Mouse (Mus musculus) intestine, postnatal 0 days (tissue): ENCODE results near the gene Rab44. TPM values are rescaled to one million over a fixed set of nuclear protein-coding genes. Genes with fewer than 3 reads are reported as not detected.
A peak's percentile ranks its signal among the peaks of the same experiment; 100 is the strongest.

Experiments
- ATAC-seq: fragments of 200-750 bp; cut with Nextera tagmentation; 2 replicates; pipeline ENCODE4 v1.8.0; 2017; ENCODE audit warnings: mild to moderate bottlenecking, moderate TSS enrichment, moderate library complexity
- H3K27ac ChIP-seq: fragments of 300-500 bp; sonication (generic); 2 replicates; pipeline ENCODE4 v1.5.1; 2014; ENCODE audit warnings: mild to moderate bottlenecking, low read depth, low read length, moderate library complexity
- H3K27me3 ChIP-seq: fragments of 300-500 bp; sonication (generic); replicated peaks from 2 replicates; pipeline ENCODE4 v1.6.1; 2014; ENCODE audit warnings: low read length, mixed read lengths; ENCODE audit not compliant: control insufficient read depth, insufficient read depth
- H3K36me3 ChIP-seq: fragments of 300-500 bp; sonication (generic); 2 replicates; pipeline ENCODE4 v1.6.1; 2014; ENCODE audit warnings: mild to moderate bottlenecking, moderate library complexity; ENCODE audit not compliant: control insufficient read depth, insufficient read depth
- H3K4me1 ChIP-seq: fragments of 300-500 bp; sonication (generic); replicated peaks from 2 replicates; pipeline ENCODE4 v1.6.1; 2014; ENCODE audit warnings: antibody characterized with exemption, low read length, mixed read lengths; ENCODE audit not compliant: control insufficient read depth, insufficient read depth
- H3K4me2 ChIP-seq: fragments of 300-500 bp; sonication (generic); replicated peaks from 2 replicates; pipeline ENCODE4 v1.6.1; 2014; ENCODE audit warnings: low read depth, mild to moderate bottlenecking, moderate library complexity
- H3K4me3 ChIP-seq: fragments of 300-500 bp; sonication (generic); 2 replicates; pipeline ENCODE4 v1.5.1; 2014; ENCODE audit warnings: low read depth, low read length
- H3K9ac ChIP-seq: fragments of 300-500 bp; sonication (generic); 2 replicates; pipeline ENCODE4 v1.6.1; 2014; ENCODE audit warnings: mild to moderate bottlenecking, low read depth, low read length
- H3K9me3 ChIP-seq: fragments of 300-500 bp; sonication (generic); 2 replicates; pipeline ENCODE4 v1.6.1; 2016; ENCODE audit warnings: mixed run types; ENCODE audit not compliant: control insufficient read depth
- CTCF ChIP-seq: sonication (generic); IDR thresholded peaks from 2 replicates; pipeline ENCODE4 v1.5.1; 2016; ENCODE audit warnings: low read depth, mild to moderate bottlenecking, control low read depth, antibody characterized with exemption, moderate library complexity
- WGBS: fragments of 180-500 bp; shearing (Covaris S2); extraction: QIAGEN DNeasy Blood & Tissue Kit; methylation state at CpG from one replicate; pipeline ENCODE4 v1.1.7; 2014; 5-methylcytosine and 5-hydroxymethylcytosine counted together
- polyA plus RNA-seq: library from polyadenylated mRNA; unstranded; fragments of >200 nt; fragmentation: Nextera tagmentation; extraction: Ambion mirVana; gene quantifications from 2 replicates; pipeline ENCODE4 v1.2.1, GENCODE M21; 2015

The Rab44 gene
- polyA plus RNA-seq, 1 experiment from 2014 or later, result 0.20 TPM

DNA sequence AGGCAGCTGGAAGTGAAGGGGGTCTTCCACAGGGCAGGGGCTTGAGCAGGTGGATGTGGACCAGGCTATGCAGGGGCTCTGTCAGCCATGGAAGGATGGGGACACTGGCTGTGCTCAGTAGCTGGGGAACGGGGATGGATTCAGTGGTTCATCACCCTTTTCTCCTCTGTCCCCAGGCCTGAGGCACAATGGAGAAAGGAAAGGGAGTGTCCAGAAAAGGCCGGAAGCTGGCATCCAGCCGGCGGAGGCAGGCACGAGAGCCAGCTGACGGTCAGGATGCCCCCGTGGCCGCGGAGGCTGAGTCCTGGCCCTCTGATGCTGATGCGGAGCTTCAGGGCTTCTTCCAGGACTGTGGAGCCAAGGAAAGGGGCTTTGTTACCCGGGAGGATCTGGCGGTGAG is 6.7 kb downstream of the Rab44 start:
- no peak overlapping the region for H3K4me3 ChIP-seq
- ATAC-seq, result no peak
- no peaks in the 10 kb centered on the region for H3K27me3 ChIP-seq
- no peak overlapping the region for H3K9ac ChIP-seq
- no peaks in the 10 kb centered on the region for H3K4me1 ChIP-seq
- TF ChIP-seq CTCF, result no peak
- no peak overlapping the region for H3K4me2 ChIP-seq
- 81% methylated on average over 12 of the region's 12 CpGs for WGBS
- no peaks in the 10 kb centered on the region for H3K36me3 ChIP-seq
- H3K9me3 ChIP-seq, result no peaks in the 10 kb centered on the region
- no peak overlapping the region for H3K27ac ChIP-seq

DNA sequence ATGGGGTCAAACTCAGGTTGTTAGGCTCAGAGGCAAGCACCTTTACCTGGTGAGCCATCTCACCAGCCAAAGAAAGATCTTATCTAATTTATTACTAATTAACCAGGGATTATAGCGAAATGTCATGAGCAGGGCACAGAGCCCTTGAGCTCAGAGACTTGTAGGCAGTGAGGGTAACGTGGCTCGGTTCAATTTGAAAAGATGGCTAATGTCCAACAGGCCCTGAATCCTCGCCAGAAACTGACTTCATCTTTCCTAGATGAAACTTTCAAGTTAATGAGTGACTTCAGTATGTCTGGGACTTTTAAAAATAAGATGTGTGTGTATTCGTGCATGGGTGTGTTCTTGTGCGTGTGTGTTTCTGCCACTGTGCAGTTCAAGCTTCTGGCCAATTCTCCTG is 8.9 kb downstream of the Rab44 start:
- peak; percentile 45 for ATAC-seq
- no peak overlapping the region for H3K4me2 ChIP-seq
- H3K27me3 ChIP-seq, result no peaks in the 10 kb centered on the region
- no peak overlapping the region for H3K9ac ChIP-seq
- WGBS, result 20% methylated on average over 6 of the region's 6 CpGs
- TF ChIP-seq CTCF, result no peak
- no peaks in the 10 kb centered on the region for H3K4me1 ChIP-seq
- no peaks in the 10 kb centered on the region for H3K36me3 ChIP-seq
- no peak overlapping the region for H3K27ac ChIP-seq
- H3K4me3 ChIP-seq, result no peak overlapping the region
- H3K9me3 ChIP-seq, result no peaks in the 10 kb centered on the region

- H3K27ac ChIP-seq, result peak overlapping the region; percentile 28; the same call in 1 of the 2 replicates
- H3K9ac ChIP-seq, result no peak overlapping the region
- peak; percentile 83 for ATAC-seq
- H3K27me3 ChIP-seq, result no peaks in the 10 kb centered on the region
- peak overlapping the region; percentile 21; the same call in 1 of the 2 replicates for H3K4me2 ChIP-seq
- H3K4me3 ChIP-seq, result no peak overlapping the region
- no peaks in the 10 kb centered on the region for H3K9me3 ChIP-seq
- no peaks in the 10 kb centered on the region for H3K4me1 ChIP-seq
- no peaks in the 10 kb centered on the region for H3K36me3 ChIP-seq
- WGBS, result 21% methylated on average over 6 of the region's 6 CpGs
- peak; percentile 46 for TF ChIP-seq CTCF
These were observed 9.7 kb downstream of the Rab44 start for GRCm38 (mm10) chr17:29123578-29124174.

DNA sequence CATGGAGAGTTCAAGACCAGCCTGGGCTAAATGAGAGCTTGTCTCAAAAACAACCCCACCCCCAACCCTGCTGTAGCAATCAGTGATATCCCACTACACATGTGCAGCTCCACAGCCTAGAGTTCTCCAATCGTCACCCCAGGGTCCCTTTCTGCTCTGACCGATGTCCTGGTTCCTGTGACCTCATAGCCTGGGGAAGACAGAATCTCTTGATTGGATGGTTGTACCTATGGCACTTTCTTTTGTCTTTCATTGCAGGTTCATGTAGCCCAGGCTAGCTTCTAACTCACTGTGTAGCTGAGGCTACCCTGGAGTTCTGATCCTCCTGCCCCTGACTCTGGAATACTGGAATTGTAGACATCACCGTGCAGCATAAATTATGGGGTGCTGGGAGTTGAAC is 12.6 kb downstream of the Rab44 start:
- no peaks in the 10 kb centered on the region for H3K36me3 ChIP-seq
- H3K4me3 ChIP-seq, result no peak overlapping the region
- no peaks in the 10 kb centered on the region for H3K27me3 ChIP-seq
- H3K9me3 ChIP-seq, result no peaks in the 10 kb centered on the region
- H3K4me2 ChIP-seq, result no peak overlapping the region
- WGBS, result 94% methylated on average over 3 of the region's 3 CpGs
- TF ChIP-seq CTCF, result no peak
- ATAC-seq, result no peak
- no peak overlapping the region for H3K27ac ChIP-seq
- H3K4me1 ChIP-seq, result no peaks in the 10 kb centered on the region
- no peak overlapping the region for H3K9ac ChIP-seq

DNA sequence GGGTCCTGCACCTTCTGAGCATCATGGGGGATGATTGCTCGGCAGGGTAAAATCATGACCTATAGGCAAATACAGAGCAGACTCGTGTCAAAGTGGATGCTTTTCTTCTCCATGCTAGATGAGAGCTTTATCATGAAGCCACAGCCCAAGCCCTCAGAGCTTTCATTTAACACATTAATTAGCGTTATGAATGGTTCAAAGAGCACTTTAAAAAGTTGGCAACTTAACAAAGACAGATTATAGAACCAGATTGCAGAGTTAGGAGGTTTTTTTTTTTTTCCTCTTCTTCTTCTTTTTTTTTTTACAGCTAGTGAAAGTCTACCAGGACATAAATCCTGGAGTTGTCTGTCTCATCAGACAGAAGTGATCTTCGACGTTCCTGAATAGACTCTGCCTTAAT is 15.4 kb downstream of the Rab44 start:
- H3K4me1 ChIP-seq, result no peaks in the 10 kb centered on the region
- no peak for ATAC-seq
- H3K27me3 ChIP-seq, result no peaks in the 10 kb centered on the region
- H3K36me3 ChIP-seq, result no peaks in the 10 kb centered on the region
- H3K9ac ChIP-seq, result no peak overlapping the region
- H3K4me2 ChIP-seq, result no peak overlapping the region
- WGBS, result 44% methylated on average over 5 of the region's 5 CpGs
- no peak overlapping the region for H3K4me3 ChIP-seq
- no peak overlapping the region for H3K27ac ChIP-seq
- no peaks in the 10 kb centered on the region for H3K9me3 ChIP-seq
- no peak for TF ChIP-seq CTCF

DNA sequence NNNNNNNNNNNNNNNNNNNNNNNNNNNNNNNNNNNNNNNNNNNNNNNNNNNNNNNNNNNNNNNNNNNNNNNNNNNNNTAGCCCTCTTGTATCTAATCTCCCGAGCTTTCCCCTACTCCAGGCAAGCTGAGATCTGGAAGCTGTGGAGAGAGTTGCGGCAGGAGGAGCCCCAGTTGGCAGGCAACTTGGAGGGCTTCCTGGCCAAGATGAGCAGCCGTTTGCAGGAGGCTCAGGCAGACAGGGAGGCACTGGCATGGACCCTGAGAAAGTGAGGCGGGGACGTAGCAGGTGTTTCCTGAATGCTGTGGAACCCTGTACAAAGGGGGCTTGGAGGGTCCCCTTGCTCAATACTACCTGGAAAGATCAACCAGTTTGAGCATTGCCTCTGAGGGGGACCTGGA is 21.1 kb downstream of the Rab44 start:
- Histone ChIP-seq H3K4me1 (no peaks in the 10 kb centered on the region), H3K27ac (no peak overlapping the region), H3K36me3 (no peaks in the 10 kb centered on the region), H3K27me3 (0 out of 2 replicates have a peak, but pooled peaks cover 3% of the 10 kb centered on the region), H3K9ac (no peak overlapping the region), H3K9me3 (no peaks in the 10 kb centered on the region), H3K4me3 (no peak overlapping the region), H3K4me2 (no peak overlapping the region)
- no peak for TF ChIP-seq CTCF
- ATAC-seq, result no peak
- WGBS, result 73% methylated on average over 5 of the region's 5 CpGs

DNA sequence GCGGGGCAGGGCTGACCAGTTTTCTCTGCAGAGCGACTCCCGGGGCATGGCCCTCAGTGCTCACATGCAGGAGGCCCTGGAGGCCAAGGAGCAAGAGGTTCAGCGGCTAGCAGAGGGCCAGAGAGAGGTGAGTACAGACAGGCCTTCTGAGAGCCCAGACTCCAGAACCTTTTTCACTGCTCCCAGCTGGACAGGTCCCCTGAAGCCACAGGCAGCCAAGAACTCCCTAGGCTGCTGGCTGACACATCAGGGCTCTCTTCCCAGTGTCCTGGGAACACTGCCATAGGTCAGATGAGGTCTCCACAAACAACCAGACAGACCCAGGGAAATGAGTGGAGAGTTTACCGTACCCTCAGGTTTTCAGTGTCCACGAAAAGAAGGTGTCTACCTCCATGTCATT is 22.3 kb downstream of the Rab44 start:
- Histone ChIP-seq H3K4me2 (no peak overlapping the region), H3K36me3 (no peaks in the 10 kb centered on the region), H3K27ac (no peak overlapping the region), H3K4me3 (no peak overlapping the region), H3K27me3 (0 out of 2 replicates have a peak, but pooled peaks cover 3% of the 10 kb centered on the region), H3K9ac (no peak overlapping the region), H3K4me1 (no peaks in the 10 kb centered on the region), H3K9me3 (no peaks in the 10 kb centered on the region)
- no peak for TF ChIP-seq CTCF
- WGBS, result 56% methylated on average over 6 of the region's 6 CpGs
- no peak for ATAC-seq
